Mouse (Mus musculus) brain, embryonic 14.5 days (tissue): ENCODE data around the gene Abhd16a. TPM values are rescaled to one million over a fixed set of nuclear protein-coding genes. Genes with fewer than 3 reads are reported as not detected.

Source experiments
- DNase-seq: peaks from one replicate; pipeline ENCODE4 v3.0.0-alpha.2; 2011; ENCODE audit warnings: low read depth
- CTCF ChIP-seq: fragments of 200-500 bp; IDR thresholded peaks from 2 replicates; pipeline ENCODE4 v1.5.1; 2012; ENCODE audit warnings: inconsistent platforms, mild to moderate bottlenecking, moderate library complexity, borderline replicate concordance; ENCODE audit not compliant: insufficient read depth, insufficient read length; ENCODE audit errors: extremely low read depth
- POLR2A ChIP-seq: fragments of 200-500 bp; IDR thresholded peaks from 2 replicates; pipeline ENCODE4 v1.6.1; 2012; ENCODE audit warnings: mild to moderate bottlenecking, inconsistent platforms, borderline replicate concordance; ENCODE audit not compliant: poor library complexity, insufficient read depth, insufficient read length, severe bottlenecking; ENCODE audit errors: extremely low read depth
- polyA plus RNA-seq: library from polyadenylated mRNA; depleted of rRNA; stranded (reverse); fragments of >200 nt; gene quantifications from 2 replicates; pipeline ENCODE4 v1.2.3, GENCODE M21; 2012

The Abhd16a gene
- polyA plus RNA-seq, 1 experiment: 91.0 TPM

- no peak for TF ChIP-seq CTCF
- no peak for TF ChIP-seq POLR2A
- DNase-seq: no peak
Measured at GRCm38 (mm10) chr17:35131038-35131437, 42.0 kb downstream of the Abhd16a start.

DNA sequence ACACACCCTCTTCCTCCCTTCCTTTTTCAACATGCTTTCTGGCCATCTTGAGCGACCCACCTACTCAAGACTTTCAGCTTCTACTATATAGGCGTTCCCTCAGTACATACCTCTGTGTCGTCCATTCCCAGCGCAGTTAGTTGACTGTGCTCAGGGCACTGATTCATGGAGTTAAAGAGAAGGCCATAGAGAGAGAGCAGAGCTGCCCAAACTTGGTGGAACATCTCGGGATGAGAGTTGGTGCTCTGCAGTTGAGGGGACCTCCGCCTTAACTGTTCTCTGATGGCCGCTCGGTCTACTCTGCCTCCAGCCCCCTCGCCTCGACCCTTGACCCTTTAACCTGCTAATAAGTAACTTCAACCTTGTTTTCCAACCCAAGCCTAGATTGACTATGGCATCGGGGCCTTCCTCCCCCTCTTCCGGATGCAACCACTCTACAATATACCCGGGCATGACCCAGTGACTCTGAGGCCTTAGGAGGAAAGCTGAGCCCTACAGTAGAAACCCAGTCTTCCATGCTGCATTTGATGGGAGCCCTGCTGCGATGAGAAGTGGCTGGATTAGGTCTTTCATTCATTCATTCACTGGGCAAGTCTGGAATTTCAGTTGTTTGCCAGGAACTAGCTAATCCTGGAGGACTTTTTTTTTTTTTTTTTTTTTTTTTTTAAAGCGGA, 42.6 kb downstream of the Abhd16a start, which contains the start of gene Apom:
Gene Apom, minus strand, starts transcription at position 551 of the 674 bp plus-strand sequence.
- DNase-seq: no peak
- TF ChIP-seq CTCF: no peak
- no peak for TF ChIP-seq POLR2A

DNA sequence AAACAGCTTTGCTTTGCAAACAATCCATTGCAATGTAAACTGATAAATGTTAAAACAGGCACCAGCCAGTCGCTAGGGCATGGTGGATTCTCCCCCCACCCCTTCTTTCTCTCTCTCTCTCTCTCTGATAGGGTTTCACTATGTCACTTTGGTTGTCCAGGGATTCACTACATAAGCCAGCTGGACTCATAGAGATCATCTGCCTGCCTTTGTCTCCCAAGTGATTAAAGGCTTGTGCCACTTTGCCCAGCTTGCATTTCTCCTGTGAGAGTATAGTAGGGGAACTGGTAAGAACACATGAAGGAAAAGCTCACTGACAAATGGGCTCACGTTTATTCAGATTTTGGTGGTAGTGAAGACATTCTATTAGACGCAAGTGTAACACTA, 43.1 kb downstream of the Abhd16a start:
- no peak for DNase-seq
- no peak for TF ChIP-seq POLR2A
- TF ChIP-seq CTCF: no peak

DNA sequence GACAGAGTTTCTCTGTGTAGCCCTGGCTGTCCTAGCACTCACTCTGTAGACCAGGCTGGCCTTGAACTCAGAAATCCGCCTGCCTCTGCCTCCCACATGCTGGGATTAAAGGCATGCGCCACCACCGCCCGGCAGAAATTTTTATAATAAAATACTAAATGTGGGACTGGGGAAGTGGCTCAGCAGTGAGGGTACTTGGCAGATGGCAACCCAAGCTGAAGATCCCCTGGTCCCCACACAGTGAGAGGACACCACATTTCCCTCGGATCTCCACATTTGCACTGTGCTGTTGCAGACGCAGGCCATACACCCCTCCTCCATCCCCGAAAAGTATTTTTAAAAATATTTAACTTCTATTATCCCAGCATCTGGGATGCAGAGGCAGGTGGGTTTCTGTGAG, 44.5 kb downstream of the Abhd16a start:
- no peak for TF ChIP-seq CTCF
- no peak for TF ChIP-seq POLR2A
- DNase-seq: no peak

DNA sequence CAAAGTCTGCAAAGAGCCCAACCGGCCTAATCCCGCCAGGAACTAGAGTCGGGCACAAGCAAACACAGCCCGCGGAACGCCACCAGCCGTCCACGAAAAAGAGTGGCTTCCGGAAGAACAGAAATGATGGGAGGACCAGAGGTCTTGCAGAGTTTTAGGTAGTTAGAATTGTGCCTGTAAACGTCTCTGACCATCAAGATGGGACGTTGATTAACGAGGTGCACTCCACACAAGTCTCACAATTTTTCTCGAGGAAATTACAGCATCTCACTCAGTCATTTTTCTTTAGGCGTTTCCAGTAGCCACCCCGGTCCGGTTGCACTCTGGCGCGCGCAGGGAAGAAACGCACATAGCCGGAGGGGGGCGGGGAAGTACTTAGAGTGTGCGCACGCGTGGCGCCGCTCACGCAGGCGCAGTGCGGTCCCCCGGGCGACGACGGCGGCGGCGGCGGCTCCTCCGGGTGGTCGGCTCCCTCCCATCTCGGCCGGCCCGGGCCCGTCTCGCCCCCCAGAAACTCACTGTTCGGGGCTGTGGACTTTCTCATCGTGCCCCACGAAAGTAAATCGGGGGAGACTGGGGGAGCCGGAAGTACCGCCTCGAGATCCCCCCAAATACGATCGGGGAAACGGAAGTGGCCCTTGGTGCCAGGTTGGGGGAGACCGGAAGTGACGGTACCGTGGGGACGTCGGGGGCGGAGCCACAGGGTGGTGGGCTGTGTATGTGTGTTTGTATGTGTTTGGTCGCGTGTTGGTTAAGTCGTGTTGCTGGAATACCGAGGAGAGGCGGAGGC, 45.9 kb downstream of the Abhd16a start, which contains the start of gene Bag6:
Gene Bag6, plus strand, starts transcription at position 378 of the 790 bp plus-strand sequence.
- DNase-seq: peak; percentile 98
- TF ChIP-seq POLR2A: peak; percentile 77
- no peak for TF ChIP-seq CTCF

DNA sequence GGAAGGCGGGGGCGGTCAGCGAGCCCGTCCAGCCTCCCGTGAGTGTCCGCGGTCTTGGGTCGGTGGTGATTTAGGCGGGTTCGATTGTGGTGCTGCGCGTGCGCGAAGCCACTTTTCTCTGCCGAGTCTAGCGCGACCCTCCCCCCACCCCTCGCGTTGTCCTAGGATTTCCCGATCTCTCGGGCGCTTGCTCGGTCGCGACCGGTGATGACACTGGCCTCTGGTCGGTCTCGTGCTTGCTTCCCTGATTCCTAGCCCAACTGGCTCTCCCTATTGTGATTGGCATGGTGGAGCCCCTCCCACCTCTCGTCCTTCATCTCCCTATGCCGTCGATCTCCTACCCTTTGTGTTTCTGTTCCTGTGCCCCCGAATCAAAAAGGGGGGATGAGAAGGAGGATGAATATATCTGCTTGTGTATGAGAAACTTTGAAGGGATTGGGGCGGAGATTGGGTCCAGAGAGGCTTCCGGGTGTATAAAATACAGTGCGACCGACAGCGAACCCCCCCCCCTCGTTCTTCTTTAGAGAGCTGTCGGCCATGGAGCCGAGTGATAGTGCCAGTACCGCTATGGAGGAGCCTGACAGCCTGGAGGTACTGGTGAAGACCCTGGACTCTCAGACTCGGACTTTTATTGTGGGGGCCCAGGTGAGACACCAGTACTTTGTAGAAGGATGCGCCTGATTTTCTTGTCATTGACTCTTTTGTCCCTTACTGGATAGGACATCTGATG, 46.7 kb downstream of the Abhd16a start:
- TF ChIP-seq POLR2A (no peak), CTCF (no peak)
- DNase-seq: no peak

GRCm38 (mm10) chr17:35139269-35139668, 50.2 kb downstream of the Abhd16a start:
- no peak for DNase-seq
- no peak for TF ChIP-seq POLR2A
- no peak for TF ChIP-seq CTCF

DNA sequence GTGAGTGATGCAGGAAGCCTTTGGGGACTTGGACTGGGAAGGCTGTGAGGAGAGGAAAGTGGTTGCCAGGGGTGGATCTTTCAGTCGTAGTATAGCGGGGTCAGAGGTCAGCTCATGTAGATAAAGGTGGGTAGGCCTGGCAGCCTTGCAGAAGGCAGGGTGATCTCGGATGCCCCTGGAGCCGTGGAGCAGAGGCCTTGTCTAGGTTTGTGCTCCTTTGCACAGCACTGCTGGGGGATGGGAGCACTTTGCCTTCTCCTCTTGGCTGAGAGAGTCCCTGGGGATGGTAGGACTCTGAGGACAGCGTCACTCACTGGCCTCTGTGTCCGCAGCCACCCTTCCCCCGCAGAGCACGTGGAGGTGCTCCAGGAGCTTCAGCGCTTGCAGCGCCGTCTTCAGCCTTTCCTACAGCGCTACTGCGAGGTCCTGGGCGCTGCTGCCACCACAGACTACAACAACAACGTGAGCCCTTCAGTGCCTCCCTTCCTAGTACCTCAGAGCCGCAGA, 51.5 kb downstream of the Abhd16a start:
- no peak for TF ChIP-seq POLR2A
- DNase-seq: no peak

- no peak for TF ChIP-seq CTCF
- TF ChIP-seq POLR2A: no peak
- DNase-seq: no peak
Measured at GRCm38 (mm10) chr17:35141971-35142370, 52.9 kb downstream of the Abhd16a start.

DNA sequence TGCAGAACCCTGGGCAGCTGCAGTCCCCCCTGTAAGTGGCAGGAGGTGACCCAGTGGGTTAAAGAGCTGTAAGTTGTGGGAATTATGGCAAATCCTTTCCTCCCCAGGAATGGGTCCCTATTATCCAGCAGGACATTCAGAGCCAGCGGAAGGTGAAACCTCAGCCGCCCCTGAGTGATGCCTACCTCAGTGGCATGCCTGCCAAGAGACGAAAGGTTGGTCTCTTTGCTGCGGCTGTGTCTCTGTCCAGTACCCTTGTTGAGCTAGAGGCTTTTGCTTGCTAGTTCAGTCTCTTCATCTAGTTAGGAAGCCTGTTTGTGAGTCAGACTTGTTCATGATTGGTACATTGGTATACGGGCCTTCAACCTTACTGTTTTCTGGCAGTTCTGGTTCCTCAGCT, 57.1 kb downstream of the Abhd16a start:
- DNase-seq: no peak

DNA sequence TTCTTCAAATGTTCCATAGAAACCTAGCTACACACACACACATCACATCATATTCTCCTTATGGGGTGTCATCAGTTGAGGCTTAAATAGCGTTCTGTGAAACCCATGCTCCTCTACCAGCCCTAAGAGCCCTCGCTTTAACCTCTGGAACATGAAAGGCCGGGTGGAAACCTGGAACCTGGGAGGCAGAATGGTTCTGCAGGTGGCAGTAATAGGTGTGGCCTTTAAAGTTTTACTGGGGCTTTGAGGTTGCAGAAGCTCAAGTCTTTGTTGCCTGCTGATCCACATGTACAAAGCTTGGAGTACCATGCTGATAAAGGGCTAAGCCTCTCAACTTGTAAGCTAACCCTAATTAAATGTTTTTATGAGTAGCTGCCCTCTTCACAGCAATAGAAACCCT, 58.3 kb downstream of the Abhd16a start:
- TF ChIP-seq CTCF (no peak), POLR2A (no peak)
- peak; percentile 19 for DNase-seq

More for the DNA sequence above, 57.1 kb downstream of the Abhd16a start:
- TF ChIP-seq CTCF (no peak), POLR2A (no peak)
